Mouse (Mus musculus) forebrain, embryonic 12.5 days (tissue): ENCODE data around the gene Pdzd11. TPM values are rescaled to one million over a fixed set of nuclear protein-coding genes. Genes with fewer than 3 reads are reported as not detected.
A peak's percentile ranks its signal among the peaks of the same experiment; 100 is the strongest.

Experiments used
- ATAC-seq: fragments of 200-750 bp; cut with Nextera tagmentation; 2 replicates; pipeline ENCODE4 v1.8.0; 2017; ENCODE audit warnings: moderate TSS enrichment; ENCODE audit not compliant: low FRiP score
- H3K27ac ChIP-seq: fragments of 300-500 bp; sonication (generic); 2 replicates; pipeline ENCODE4 v1.5.1; 2016; ENCODE audit warnings: mild to moderate bottlenecking
- H3K27me3 ChIP-seq: fragments of 300-500 bp; sonication (generic); 2 replicates; pipeline ENCODE4 v1.6.1; 2016; ENCODE audit warnings: mild to moderate bottlenecking
- H3K36me3 ChIP-seq: fragments of 300-500 bp; sonication (generic); replicated peaks from 2 replicates; pipeline ENCODE4 v1.6.1; 2016; ENCODE audit warnings: mild to moderate bottlenecking
- H3K4me1 ChIP-seq: fragments of 300-500 bp; sonication (generic); 2 replicates; pipeline ENCODE4 v1.6.1; 2016
- H3K4me2 ChIP-seq: fragments of 300-500 bp; sonication (generic); 2 replicates; pipeline ENCODE4 v1.6.1; 2016; ENCODE audit warnings: mild to moderate bottlenecking, moderate library complexity
- H3K4me3 ChIP-seq: fragments of 300-500 bp; sonication (generic); replicated peaks from 2 replicates; pipeline ENCODE4 v1.5.1; 2016; ENCODE audit warnings: mild to moderate bottlenecking
- H3K9ac ChIP-seq: fragments of 300-500 bp; sonication (generic); 2 replicates; pipeline ENCODE4 v1.6.1; 2016; ENCODE audit warnings: mild to moderate bottlenecking
- H3K9me3 ChIP-seq: fragments of 300-500 bp; sonication (generic); 2 replicates; pipeline ENCODE4 v1.6.1; 2016
- WGBS: fragments of 180-500 bp; shearing (Covaris S2); methylation state at CpG from one replicate; pipeline ENCODE4 v1.1.7; 2016; 5-methylcytosine and 5-hydroxymethylcytosine counted together
- polyA plus RNA-seq: library from polyadenylated mRNA; unstranded; fragments of >200 nt; fragmentation: Nextera tagmentation; extraction: Ambion mirVana; gene quantifications from 2 replicates; pipeline ENCODE4 v1.2.1, GENCODE M21; 2016

Gene Pdzd11
- polyA plus RNA-seq: 130 and 137 TPM in 2 replicates

GRCm38 (mm10) chrX:100625802-100626793, at the start of gene Pdzd11:
Pdzd11 (minus strand) TSS chrX:100626568.
- H3K9me3 ChIP-seq: no peaks in the 10 kb centered on the region
- peaks cover 5% of the 10 kb centered on the region; the same call in 1 of the 2 replicates for H3K4me1 ChIP-seq
- H3K27me3 ChIP-seq: no peaks in the 10 kb centered on the region; the same call in 1 of the 2 replicates
- 26% methylated on average over 61 of the region's 62 CpGs for WGBS
- H3K4me3 ChIP-seq: peak within 1 kb of the TSS; percentile 58
- H3K9ac ChIP-seq: peak within 1 kb of the TSS; percentile 68
- ATAC-seq: peak; percentile 100
- H3K27ac ChIP-seq: peak within 1 kb of the TSS; percentile 85
- peak within 1 kb of the TSS; percentile 61 for H3K4me2 ChIP-seq
- peaks cover 12% of the 10 kb centered on the region; the same call in 1 of the 2 replicates for H3K36me3 ChIP-seq

GRCm38 (mm10) chrX:100664825-100665224, 38.5 kb upstream of the Pdzd11 start:
- ATAC-seq: no peak
- Histone ChIP-seq H3K27ac (no peak overlapping the region), H3K4me2 (no peak overlapping the region), H3K4me3 (no peak overlapping the region), H3K36me3 (no peaks in the 10 kb centered on the region), H3K4me1 (no peaks in the 10 kb centered on the region), H3K27me3 (peaks cover 5% of the 10 kb centered on the region), H3K9ac (no peak overlapping the region), H3K9me3 (no peaks in the 10 kb centered on the region)
- WGBS: 96% methylated on average over 2 of the region's 2 CpGs

GRCm38 (mm10) chrX:100652848-100653247, 26.5 kb upstream of the Pdzd11 start:
- H3K4me2 ChIP-seq: no peak overlapping the region
- H3K27me3 ChIP-seq: no peaks in the 10 kb centered on the region; the same call in 1 of the 2 replicates
- no peak for ATAC-seq
- H3K4me1 ChIP-seq: no peaks in the 10 kb centered on the region
- no peaks in the 10 kb centered on the region; the same call in 1 of the 2 replicates for H3K36me3 ChIP-seq
- no peaks in the 10 kb centered on the region for H3K9me3 ChIP-seq
- no peak overlapping the region for H3K9ac ChIP-seq
- no peak overlapping the region for H3K4me3 ChIP-seq
- H3K27ac ChIP-seq: no peak overlapping the region

- ATAC-seq: no peak
- no peak overlapping the region for H3K4me2 ChIP-seq
- WGBS: 91% methylated on average over 8 of the region's 8 CpGs
- no peak overlapping the region for H3K9ac ChIP-seq
- peaks cover 14% of the 10 kb centered on the region for H3K36me3 ChIP-seq
- no peak overlapping the region for H3K4me3 ChIP-seq
- no peaks in the 10 kb centered on the region for H3K9me3 ChIP-seq
- H3K27ac ChIP-seq: no peak overlapping the region
- no peaks in the 10 kb centered on the region for H3K27me3 ChIP-seq
- no peaks in the 10 kb centered on the region for H3K4me1 ChIP-seq
Observed at GRCm38 (mm10) chrX:100638477-100638876, 12.1 kb upstream of the Pdzd11 start.

- Histone ChIP-seq H3K27ac (no peak overlapping the region), H3K27me3 (no peaks in the 10 kb centered on the region; the same call in 1 of the 2 replicates)
Observed at GRCm38 (mm10) chrX:100629076-100629475, 2.7 kb upstream of the Pdzd11 start.

GRCm38 (mm10) chrX:100625546-100625801, 894 bp downstream of the Pdzd11 start, which contains the start of gene Kif4:
Kif4 (plus strand) TSS chrX:100625737.
- whole genome bisulfite sequencing: 24% methylated on average over 3 of the region's 3 CpGs
- Histone ChIP-seq H3K36me3 (peaks cover 12% of the 10 kb centered on the region; the same call in 1 of the 2 replicates), H3K4me2 (peak within 1 kb of the TSS; percentile 61), H3K27me3 (no peaks in the 10 kb centered on the region; the same call in 1 of the 2 replicates), H3K4me3 (peak within 1 kb of the TSS; percentile 58), H3K9ac (peak within 1 kb of the TSS; percentile 68), H3K9me3 (no peaks in the 10 kb centered on the region), H3K27ac (peak within 1 kb of the TSS; percentile 85), H3K4me1 (peaks cover 5% of the 10 kb centered on the region; the same call in 1 of the 2 replicates)
- ATAC-seq: no peak

More at GRCm38 (mm10) chrX:100629076-100629475, 2.7 kb upstream of the Pdzd11 start:
- Histone ChIP-seq H3K4me2 (no peak overlapping the region), H3K9me3 (no peaks in the 10 kb centered on the region), H3K4me3 (no peak overlapping the region), H3K4me1 (peaks cover 5% of the 10 kb centered on the region; the same call in 1 of the 2 replicates), H3K9ac (no peak overlapping the region), H3K36me3 (no peaks in the 10 kb centered on the region; the same call in 1 of the 2 replicates)
- no peak for ATAC-seq
- 92% methylated on average over 2 of the region's 2 CpGs for WGBS

GRCm38 (mm10) chrX:100625146-100625545, 1.2 kb downstream of the Pdzd11 start:
- Histone ChIP-seq H3K4me3 (peak overlapping the region; percentile 58), H3K27me3 (no peaks in the 10 kb centered on the region; the same call in 1 of the 2 replicates), H3K9me3 (no peaks in the 10 kb centered on the region), H3K4me1 (peaks cover 5% of the 10 kb centered on the region; the same call in 1 of the 2 replicates), H3K36me3 (peaks cover 12% of the 10 kb centered on the region; the same call in 1 of the 2 replicates), H3K27ac (no peak overlapping the region), H3K4me2 (peak overlapping the region; percentile 56), H3K9ac (peak overlapping the region; percentile 63)
- 30% methylated on average over 7 of the region's 7 CpGs for WGBS
- 0 out of 2 replicates have a peak, but pooled peaks have one; percentile 7 for ATAC-seq

- no peak overlapping the region for H3K4me3 ChIP-seq
- ATAC-seq: no peak
- peaks cover 5% of the 10 kb centered on the region; the same call in 1 of the 2 replicates for H3K4me1 ChIP-seq
- WGBS: 87% methylated on average over 4 of the region's 4 CpGs
- no peak overlapping the region for H3K27ac ChIP-seq
- H3K4me2 ChIP-seq: no peak overlapping the region
- no peaks in the 10 kb centered on the region; the same call in 1 of the 2 replicates for H3K27me3 ChIP-seq
- H3K9ac ChIP-seq: no peak overlapping the region
- peaks cover 12% of the 10 kb centered on the region; the same call in 1 of the 2 replicates for H3K36me3 ChIP-seq
- no peaks in the 10 kb centered on the region for H3K9me3 ChIP-seq
Observed at GRCm38 (mm10) chrX:100624242-100624641, 2.1 kb downstream of the Pdzd11 start.

- H3K4me3 ChIP-seq: no peak overlapping the region
- H3K9ac ChIP-seq: no peak overlapping the region
- H3K36me3 ChIP-seq: peaks cover 12% of the 10 kb centered on the region; the same call in 1 of the 2 replicates
- no peak for ATAC-seq
- no peaks in the 10 kb centered on the region for H3K9me3 ChIP-seq
- no peak overlapping the region for H3K27ac ChIP-seq
- no peaks in the 10 kb centered on the region for H3K4me1 ChIP-seq
- H3K27me3 ChIP-seq: peaks cover 16% of the 10 kb centered on the region
- WGBS: 73% methylated on average over 2 of the region's 2 CpGs
- H3K4me2 ChIP-seq: no peak overlapping the region
Observed at GRCm38 (mm10) chrX:100621366-100621765, 5.0 kb downstream of the Pdzd11 start.

GRCm38 (mm10) chrX:100618488-100618887, 7.9 kb downstream of the Pdzd11 start:
- Histone ChIP-seq H3K4me3 (no peak overlapping the region), H3K9ac (no peak overlapping the region), H3K4me1 (no peaks in the 10 kb centered on the region), H3K4me2 (no peak overlapping the region), H3K27ac (no peak overlapping the region), H3K27me3 (peaks cover 16% of the 10 kb centered on the region), H3K36me3 (peaks cover 10% of the 10 kb centered on the region; the same call in 1 of the 2 replicates), H3K9me3 (no peaks in the 10 kb centered on the region)
- 76% methylated on average over 3 of the region's 3 CpGs for WGBS
- ATAC-seq: no peak

- no peak within 1 kb of the TSS for H3K9ac ChIP-seq
- no peak within 1 kb of the TSS for H3K4me3 ChIP-seq
- no peaks in the 10 kb centered on the region for H3K9me3 ChIP-seq
- H3K4me1 ChIP-seq: no peaks in the 10 kb centered on the region
- ATAC-seq: no peak
- WGBS: 40% methylated on average over 1 of the region's 1 CpGs
- H3K4me2 ChIP-seq: no peak within 1 kb of the TSS
- peaks cover 17% of the 10 kb centered on the region; the same call in 1 of the 2 replicates for H3K27me3 ChIP-seq
- no peaks in the 10 kb centered on the region for H3K36me3 ChIP-seq
- no peak within 1 kb of the TSS for H3K27ac ChIP-seq
Observed at GRCm38 (mm10) chrX:100605314-100605713, 21.1 kb downstream of the Pdzd11 start, which contains the start of gene Arr3. Arr3 (plus strand) TSS chrX:100605497.

- no peak overlapping the region for H3K4me3 ChIP-seq
- H3K9me3 ChIP-seq: no peaks in the 10 kb centered on the region
- no peak for ATAC-seq
- WGBS: 62% methylated on average over 4 of the region's 4 CpGs
- H3K27ac ChIP-seq: no peak overlapping the region
- H3K4me2 ChIP-seq: no peak overlapping the region
- H3K4me1 ChIP-seq: no peaks in the 10 kb centered on the region
- no peak overlapping the region for H3K9ac ChIP-seq
- peaks cover 21% of the 10 kb centered on the region for H3K27me3 ChIP-seq
- no peaks in the 10 kb centered on the region for H3K36me3 ChIP-seq
Observed at GRCm38 (mm10) chrX:100599755-100600154, 26.6 kb downstream of the Pdzd11 start.
